In the genomic region with DNA sequence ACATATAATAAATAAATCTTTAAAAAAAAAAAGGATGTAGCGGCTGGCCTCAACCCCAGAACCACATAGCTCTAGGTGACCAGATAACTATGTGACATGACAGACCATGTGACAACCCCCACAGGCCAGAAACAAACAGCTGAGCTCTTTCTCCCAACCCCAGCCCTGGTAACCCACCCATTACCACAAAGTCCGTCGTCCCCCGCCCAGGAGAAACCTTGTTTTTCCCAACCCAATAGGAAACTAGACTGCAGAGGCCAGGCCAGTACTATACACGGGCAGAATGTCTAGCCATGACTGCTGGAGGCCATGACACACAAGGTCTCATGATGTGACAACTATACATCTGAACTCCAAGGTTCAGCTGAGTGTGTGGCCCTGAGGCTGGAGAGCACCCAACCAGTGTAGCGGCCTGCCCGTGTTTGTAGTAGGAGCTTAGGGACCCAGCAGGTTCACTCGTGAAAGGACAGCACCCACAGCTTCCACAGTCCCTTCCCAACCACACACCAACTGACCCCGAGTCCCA, we compare ENCODE assay signal across 25 mouse cellular contexts. TPM values are rescaled to one million over a fixed set of nuclear protein-coding genes. Genes with fewer than 3 reads are reported as not detected.
A peak's percentile ranks its signal among the peaks of the same experiment; 100 is the strongest.
DNase-seq lines count a peak whose midpoint lies in the region; ATAC-seq and TF ChIP-seq lines count a peak whose summit lies in the region.
"Had no signal": no experiment of that assay in that cellular context is flagged by ENCODE, and none has a peak within 500 bp of the region (broad histone marks: within the 10 kb centered on the region; RNA-seq: fewer than 3 reads in every experiment).

No protein-coding gene starts in this region.

- no peak overlapping the region for H3K9ac ChIP-seq in liver, embryonic 15.5 days
- no peak overlapping the region for H3K9ac ChIP-seq in liver, embryonic 11.5 days (ENCODE audit: low read depth, low read length)
- no peak overlapping the region for H3K9ac ChIP-seq in hindbrain, postnatal 0 days (replicated peaks; ENCODE audit: low read length)
- H3K9ac ChIP-seq: forebrain, embryonic 13.5 days; forebrain, postnatal 0 days; heart, embryonic 13.5 days; hindbrain, embryonic 12.5 days; hindbrain, embryonic 15.5 days; intestine, embryonic 15.5 days had no signal

- no peak overlapping the region for H3K4me3 ChIP-seq in liver, embryonic 15.5 days (replicated peaks)
- H3K4me3 ChIP-seq in liver, embryonic 11.5 days (ENCODE audit: low read depth, low read length), result no peak overlapping the region
- H3K4me3 ChIP-seq in hindbrain, postnatal 0 days (ENCODE audit: low read length), result no peak overlapping the region
- H3K4me3 ChIP-seq: forebrain, embryonic 10.5 days; forebrain, embryonic 13.5 days; heart, adult 2 months; heart, embryonic 10.5 days; heart, embryonic 13.5 days; hindbrain, embryonic 12.5 days; hindbrain, embryonic 15.5 days; intestine, embryonic 15.5 days had no signal

- H3K4me1 ChIP-seq in liver, embryonic 15.5 days (replicated peaks), result peaks cover 30% of the 10 kb centered on the region
- 0 out of 2 replicates have a peak, but pooled peaks cover 3% of the 10 kb centered on the region for H3K4me1 ChIP-seq in liver, embryonic 11.5 days (replicated peaks; ENCODE audit: control insufficient read depth, insufficient read depth, low read length)
- no peaks in the 10 kb centered on the region for H3K4me1 ChIP-seq in hindbrain, postnatal 0 days (ENCODE audit: insufficient read depth, low read length)
- H3K4me1 ChIP-seq: forebrain, embryonic 10.5 days; forebrain, embryonic 13.5 days; heart, embryonic 10.5 days; intestine, embryonic 15.5 days had no signal

- H3K27me3 ChIP-seq in liver, embryonic 15.5 days, result no peaks in the 10 kb centered on the region
- H3K27me3 ChIP-seq in liver, embryonic 11.5 days (replicated peaks; ENCODE audit: control insufficient read depth, insufficient read depth, low read length), result no peaks in the 10 kb centered on the region
- H3K27me3 ChIP-seq in hindbrain, postnatal 0 days (ENCODE audit: insufficient read depth, low read length), result no peaks in the 10 kb centered on the region
- H3K27me3 ChIP-seq: forebrain, embryonic 13.5 days; heart, embryonic 13.5 days; hindbrain, embryonic 12.5 days; hindbrain, embryonic 15.5 days; intestine, embryonic 15.5 days; Patski had no signal

- peak; percentile 11; the same call in 1 of the 2 replicates for ATAC-seq in liver, embryonic 15.5 days (ENCODE audit: insufficient read depth)
- ATAC-seq in liver, embryonic 11.5 days (replicated peaks; ENCODE audit: low FRiP score), result no peak
- no peak for ATAC-seq in hindbrain, postnatal 0 days
- ATAC-seq: forebrain, embryonic 13.5 days; forebrain, postnatal 0 days; intestine, embryonic 15.5 days; Patski had no signal

- H3K4me2 ChIP-seq in liver, embryonic 15.5 days, result no peak overlapping the region
- no peak overlapping the region for H3K4me2 ChIP-seq in liver, embryonic 11.5 days
- no peak overlapping the region for H3K4me2 ChIP-seq in hindbrain, postnatal 0 days (ENCODE audit: low read depth, low read length)
- H3K4me2 ChIP-seq: forebrain, embryonic 13.5 days; heart, embryonic 13.5 days; hindbrain, embryonic 12.5 days; hindbrain, embryonic 15.5 days; intestine, embryonic 15.5 days had no signal

- H3K36me3 ChIP-seq in liver, embryonic 15.5 days (replicated peaks), result peaks cover 95% of the 10 kb centered on the region
- peaks cover 81% of the 10 kb centered on the region for H3K36me3 ChIP-seq in liver, embryonic 11.5 days (ENCODE audit: control insufficient read depth, insufficient read depth, low read length)
- peaks cover 82% of the 10 kb centered on the region for H3K36me3 ChIP-seq in hindbrain, postnatal 0 days (ENCODE audit: insufficient read depth, low read length)

- no peak for TF ChIP-seq CTCF in hindbrain, postnatal 0 days (IDR thresholded peaks at IDR 0.05; ENCODE audit: low read depth)

- no peak overlapping the region for H3K27ac ChIP-seq in liver, embryonic 15.5 days (replicated peaks)
- H3K27ac ChIP-seq in liver, embryonic 11.5 days (ENCODE audit: low read depth, low read length), result no peak overlapping the region
- no peak overlapping the region for H3K27ac ChIP-seq in hindbrain, postnatal 0 days
- H3K27ac ChIP-seq: forebrain, embryonic 10.5 days; forebrain, embryonic 13.5 days; heart, adult 2 months; heart, embryonic 10.5 days; heart, embryonic 13.5 days; hindbrain, embryonic 12.5 days; hindbrain, embryonic 15.5 days; intestine, embryonic 15.5 days had no signal

- no peaks in the 10 kb centered on the region for H3K9me3 ChIP-seq in liver, embryonic 15.5 days (replicated peaks)
- no peaks in the 10 kb centered on the region for H3K9me3 ChIP-seq in liver, embryonic 11.5 days (ENCODE audit: control insufficient read depth, low read length)
- no peaks in the 10 kb centered on the region for H3K9me3 ChIP-seq in hindbrain, postnatal 0 days (ENCODE audit: low read length)
- H3K9me3 ChIP-seq: forebrain, embryonic 10.5 days; forebrain, embryonic 13.5 days; G1E; heart, embryonic 10.5 days; heart, embryonic 13.5 days; hindbrain, embryonic 12.5 days; hindbrain, embryonic 15.5 days; intestine, embryonic 15.5 days had no signal

- DNase-seq in adrenal gland, adult 2 months, result peak; percentile 45
- no peak for DNase-seq in adrenal gland, adult 8-10 months
- DNase-seq in heart, adult 11 months, result peak; percentile 91
- no peak for DNase-seq in heart, postnatal 25 days (ENCODE audit: low spot score)
- no peak for DNase-seq in liver, embryonic 11.5 days (ENCODE audit: low spot score)
- DNase-seq in frontal cortex, postnatal 10 days (ENCODE audit: low spot score in 2 of 2), result no peak
- DNase-seq in hindbrain, postnatal 0 days (ENCODE audit: low spot score), result no peak
- DNase-seq: adrenal gland, postnatal 36 days; cerebellum, adult 11 months; cerebellum, adult 8-10 months; cerebellum, postnatal 14 days; forebrain, postnatal 0 days; gastrocnemius, postnatal 25 days; heart, adult 2 months; heart, postnatal 14 days had no signal

- WGBS in liver, embryonic 15.5 days (ENCODE audit: insufficient replicate concordance), result 79% methylated on average over 9 of the region's 9 CpGs
- WGBS in liver, embryonic 11.5 days, result 82% methylated on average over 9 of the region's 9 CpGs
- WGBS in hindbrain, postnatal 0 days, result 94% methylated on average over 9 of the region's 9 CpGs

- intact Hi-C loops in heart, postnatal 25 days (cut with DNase I), result no loop called here

RNA-seq across cellular contexts. Expression of gene Sqstm1, which starts 7.3 kb away (rescaled TPM):
- total RNA-seq in adrenal gland, adult 2 months (2021), result 1,000 to 10,000 TPM in 1 of 2 experiments, 100 to 1,000 TPM in 1; 696 to 1,341 TPM
- 517 and 655 TPM in 2 replicates for polyA plus RNA-seq in adrenal gland, adult 2 months (2012; rRNA removed)
- 1,000 to 10,000 TPM in 1 of 4 experiments, 100 to 1,000 TPM in 3; 798 to 1,098 (median 876) TPM for total RNA-seq in adrenal gland, adult 8-10 months (2022)
- 100 to 1,000 TPM; 265 to 324 TPM for total RNA-seq in heart, postnatal 25 days (2021)
- 161 and 189 TPM in 2 replicates for polyA plus RNA-seq in liver, embryonic 15.5 days (2015; fragmentation: Nextera tagmentation; extraction: Ambion mirVana)
- 176 and 177 TPM in 2 replicates for polyA plus RNA-seq in liver, embryonic 11.5 days (2014; fragmentation: Nextera tagmentation; extraction: Ambion mirVana)
- total RNA-seq in hindbrain, postnatal 0 days (2014; rRNA removed), result 289 and 299 TPM in 2 replicates
- 412 and 450 TPM in 2 replicates for polyA plus RNA-seq in hindbrain, postnatal 0 days (2015; fragmentation: Nextera tagmentation; extraction: Ambion mirVana)

RNA-seq across cellular contexts. Expression of gene Mgat4b, which starts 7.3 kb away (rescaled TPM):
- 100 to 1,000 TPM; 119 to 128 TPM for total RNA-seq in adrenal gland, adult 2 months (2021)
- 347 and 361 TPM in 2 replicates for polyA plus RNA-seq in adrenal gland, adult 2 months (2012; rRNA removed)
- 100 to 1,000 TPM; 130 to 232 (median 157) TPM for total RNA-seq in adrenal gland, adult 8-10 months (2022)
- total RNA-seq in heart, postnatal 25 days (2021), result 10 to 100 TPM; 85.3 to 86.5 TPM
- 12.7 and 14.9 TPM in 2 replicates for polyA plus RNA-seq in liver, embryonic 15.5 days (2015; fragmentation: Nextera tagmentation; extraction: Ambion mirVana)
- 22.3 and 25.4 TPM in 2 replicates for polyA plus RNA-seq in liver, embryonic 11.5 days (2014; fragmentation: Nextera tagmentation; extraction: Ambion mirVana)
- 108 and 134 TPM in 2 replicates for total RNA-seq in hindbrain, postnatal 0 days (2014; rRNA removed)
- polyA plus RNA-seq in hindbrain, postnatal 0 days (2015; fragmentation: Nextera tagmentation; extraction: Ambion mirVana), result 67.8 and 74.6 TPM in 2 replicates

RNA-seq across cellular contexts. Expression of gene Mrnip, which starts 29.1 kb away (rescaled TPM):
- 10 to 100 TPM in 1 of 2 experiments, 1 to 10 TPM in 1; 4.9 to 11.5 TPM for total RNA-seq in adrenal gland, adult 2 months (2021)
- polyA plus RNA-seq in adrenal gland, adult 2 months (2012; rRNA removed), result 6.6 and 8.7 TPM in 2 replicates
- 10 to 100 TPM in 3 of 4 experiments, 1 to 10 TPM in 1; 9.1 to 17.0 (median 14.6) TPM for total RNA-seq in adrenal gland, adult 8-10 months (2022)
- total RNA-seq in heart, postnatal 25 days (2021), result 1 to 10 TPM; 2.3 to 2.7 TPM
- 7.6 and 8.4 TPM in 2 replicates for polyA plus RNA-seq in liver, embryonic 15.5 days (2015; fragmentation: Nextera tagmentation; extraction: Ambion mirVana)
- 13.9 and 18.7 TPM in 2 replicates for polyA plus RNA-seq in liver, embryonic 11.5 days (2014; fragmentation: Nextera tagmentation; extraction: Ambion mirVana)
- total RNA-seq in hindbrain, postnatal 0 days (2014; rRNA removed), result 40.8 and 44.2 TPM in 2 replicates
- 33.5 and 34.0 TPM in 2 replicates for polyA plus RNA-seq in hindbrain, postnatal 0 days (2015; fragmentation: Nextera tagmentation; extraction: Ambion mirVana)

RNA-seq across cellular contexts. Expression of gene Ltc4s, which starts 35.1 kb away (rescaled TPM):
- total RNA-seq in adrenal gland, adult 2 months (2021), result 10 to 100 TPM; 17.0 to 21.6 TPM
- 83.6 and 186 TPM in 2 replicates for polyA plus RNA-seq in adrenal gland, adult 2 months (2012; rRNA removed)
- total RNA-seq in adrenal gland, adult 8-10 months (2022), result 10 to 100 TPM in 3 of 4 experiments, 1 to 10 TPM in 1; 8.3 to 28.7 (median 11.8) TPM
- total RNA-seq in heart, postnatal 25 days (2021), result 1 to 10 TPM; 4.8 to 7.8 TPM
- polyA plus RNA-seq in liver, embryonic 15.5 days (2015; fragmentation: Nextera tagmentation; extraction: Ambion mirVana), result 0.46 and 0.51 TPM in 2 replicates
- polyA plus RNA-seq in liver, embryonic 11.5 days (2014; fragmentation: Nextera tagmentation; extraction: Ambion mirVana), result 0.82 and 2.6 TPM in 2 replicates
- 4.0 and 6.8 TPM in 2 replicates for total RNA-seq in hindbrain, postnatal 0 days (2014; rRNA removed)
- polyA plus RNA-seq in hindbrain, postnatal 0 days (2015; fragmentation: Nextera tagmentation; extraction: Ambion mirVana), result 5.9 and 7.1 TPM in 2 replicates
- total RNA-seq: G1E had no signal
- polyA plus RNA-seq: G1E, Patski had no signal

Comparison
In these comparisons a context has a peak if more than half of its experiments do, and no peak if none do; other contexts are left out.
1. DNase-seq: peak in adrenal gland, adult 2 months (single experiment) and heart, adult 11 months (single experiment); none in adrenal gland, adult 8-10 months (single experiment), heart, postnatal 25 days (single experiment), liver, embryonic 11.5 days (single experiment), frontal cortex, postnatal 10 days (0 of 2) and hindbrain, postnatal 0 days (single experiment).